Mouse (Mus musculus) bone marrow, adult 2 months (tissue): ENCODE measurements at regions not wholly inside any gene's neighbourhood (a gene's known extent, or its start where the extent isn't known, plus 50 kb on each side); places are given as distances from the start of the nearest gene placed in this dataset.

Experiments
- H3K27ac ChIP-seq: fragments of 200-500 bp; 2 replicates; pipeline ENCODE4 v1.5.1; 2012; ENCODE audit warnings: low read depth, mild to moderate bottlenecking, control low read depth, inconsistent platforms, low read length; ENCODE audit not compliant: control insufficient read depth, poor library complexity, insufficient read depth
- H3K4me1 ChIP-seq: fragments of 200-500 bp; 2 replicates; pipeline ENCODE4 v1.6.1; 2011; ENCODE audit warnings: low read length; ENCODE audit not compliant: control insufficient read depth, insufficient read depth
- H3K4me3 ChIP-seq: fragments of 200-500 bp; replicated peaks from 2 replicates; pipeline ENCODE3; 2011; ENCODE audit warnings: mild to moderate bottlenecking, low read depth, low read length, control low read depth; ENCODE audit not compliant: control insufficient read depth
- CTCF ChIP-seq: fragments of 200-500 bp; IDR thresholded peaks from 2 replicates; pipeline ENCODE4 v1.5.1; 2011; ENCODE audit warnings: low read length, control low read depth; ENCODE audit not compliant: control insufficient read depth, insufficient read depth
- POLR2A ChIP-seq: fragments of 200-500 bp; IDR thresholded peaks from 2 replicates; pipeline ENCODE4 v1.6.1; 2011; ENCODE audit warnings: low read depth, mild to moderate bottlenecking, control low read depth, low read length, borderline replicate concordance; ENCODE audit not compliant: control insufficient read depth
- WGBS: fragments of 180-500 bp; shearing (Covaris S2); methylation state at CpG from one replicate; pipeline ENCODE4 v1.1.7; 2018; 5-methylcytosine and 5-hydroxymethylcytosine counted together

- H3K4me1 ChIP-seq: peaks cover 2% of the 10 kb centered on the region; the same call in 1 of the 2 replicates
- no peak overlapping the region for H3K4me3 ChIP-seq
- no peak overlapping the region for H3K27ac ChIP-seq
- WGBS: 68% methylated on average over 9 of the region's 9 CpGs
- no peak for TF ChIP-seq POLR2A
- TF ChIP-seq CTCF: no peak
Observed at GRCm38 (mm10) chr10:60955467-60955866, 124.1 kb upstream of the Unc5b start.

- WGBS: 43% methylated on average over 7 of the region's 7 CpGs
- no peak for TF ChIP-seq POLR2A
- H3K27ac ChIP-seq: no peak overlapping the region
- H3K4me1 ChIP-seq: no peaks in the 10 kb centered on the region; the same call in 1 of the 2 replicates
- no peak overlapping the region for H3K4me3 ChIP-seq
Observed at GRCm38 (mm10) chr10:60952495-60952894, 121.1 kb upstream of the Unc5b start.

GRCm38 (mm10) chr10:60948983-60949677, 117.7 kb upstream of the Unc5b start:
- no peak for TF ChIP-seq POLR2A
- TF ChIP-seq CTCF: no peak
- no peak overlapping the region for H3K27ac ChIP-seq
- H3K4me1 ChIP-seq: no peaks in the 10 kb centered on the region
- no peak overlapping the region for H3K4me3 ChIP-seq
- WGBS: 55% methylated on average over 7 of the region's 7 CpGs

- Histone ChIP-seq H3K4me3 (no peak overlapping the region), H3K27ac (no peak overlapping the region), H3K4me1 (no peaks in the 10 kb centered on the region; the same call in 1 of the 2 replicates)
- TF ChIP-seq POLR2A: no peak
- TF ChIP-seq CTCF: no peak
- 71% methylated on average over 6 of the region's 6 CpGs for WGBS
Observed at GRCm38 (mm10) chr10:60943074-60943473, 111.7 kb upstream of the Unc5b start.

- H3K27ac ChIP-seq: no peak overlapping the region
- no peak for TF ChIP-seq POLR2A
- TF ChIP-seq CTCF: no peak
- WGBS: 68% methylated on average over 10 of the region's 10 CpGs
- no peaks in the 10 kb centered on the region; the same call in 1 of the 2 replicates for H3K4me1 ChIP-seq
- H3K4me3 ChIP-seq: no peak overlapping the region
Observed at GRCm38 (mm10) chr10:60938749-60939148, 107.4 kb upstream of the Unc5b start.

- TF ChIP-seq POLR2A (no peak), CTCF (no peak)
- Histone ChIP-seq H3K4me3 (no peak overlapping the region), H3K27ac (no peak overlapping the region), H3K4me1 (no peaks in the 10 kb centered on the region; the same call in 1 of the 2 replicates)
- WGBS: 70% methylated on average over 7 of the region's 7 CpGs
Observed at GRCm38 (mm10) chr10:60937517-60937866, 106.1 kb upstream of the Unc5b start.

GRCm38 (mm10) chr10:60936659-60937516, 105.5 kb upstream of the Unc5b start:
- no peaks in the 10 kb centered on the region; the same call in 1 of the 2 replicates for H3K4me1 ChIP-seq
- 67% methylated on average over 13 of the region's 13 CpGs for WGBS
- no peak overlapping the region for H3K4me3 ChIP-seq
- no peak for TF ChIP-seq POLR2A
- TF ChIP-seq CTCF: no peak
- H3K27ac ChIP-seq: no peak overlapping the region

- no peak overlapping the region for H3K27ac ChIP-seq
- no peaks in the 10 kb centered on the region; the same call in 1 of the 2 replicates for H3K4me1 ChIP-seq
- WGBS: 59% methylated on average over 13 of the region's 13 CpGs
- no peak for TF ChIP-seq CTCF
- TF ChIP-seq POLR2A: no peak
- H3K4me3 ChIP-seq: no peak overlapping the region
Observed at GRCm38 (mm10) chr10:60934297-60935286, 103.2 kb upstream of the Unc5b start.
